Mouse (Mus musculus) embryo, embryonic 9.5 days (tissue): ENCODE results near the gene Fmo2.

Experiments used
- DNase-seq: peaks from one replicate; pipeline ENCODE4 v3.0.0-alpha.2; 2017; ENCODE audit errors: extremely low spot score

Gene Fmo2

GRCm38 (mm10) chr1:162853812-162854482 lies 44.6 kb downstream of the Fmo2 start:
- no peak for DNase-seq

- DNase-seq: no peak
Measured at GRCm38 (mm10) chr1:162847554-162847953, 51.0 kb downstream of the Fmo2 start.

GRCm38 (mm10) chr1:162840211-162840610 lies 58.3 kb downstream of the Fmo2 start:
- DNase-seq: no peak

- DNase-seq: no peak
Measured at GRCm38 (mm10) chr1:162838976-162839375, 59.5 kb downstream of the Fmo2 start.

- no peak for DNase-seq
Measured at GRCm38 (mm10) chr1:162834342-162834741, 64.2 kb downstream of the Fmo2 start.

- DNase-seq: no peak
Measured at GRCm38 (mm10) chr1:162832574-162832953, 66.0 kb downstream of the Fmo2 start.

- peak; percentile 75 for DNase-seq
Measured at GRCm38 (mm10) chr1:162831838-162832573, 66.5 kb downstream of the Fmo2 start.
